Mouse (Mus musculus) stomach, embryonic 15.5 days (tissue): ENCODE results near the gene Gps1. TPM values are rescaled to one million over a fixed set of nuclear protein-coding genes. Genes with fewer than 3 reads are reported as not detected.
"Not testable (repeated sequence)": the region's sequence is repeated elsewhere in the genome, so short reads cannot be mapped to it uniquely, and the experiment has no call there.

ENCODE experiments used
- ATAC-seq: fragments of 200-750 bp; cut with Nextera tagmentation; 2 replicates; pipeline ENCODE4 v1.8.0; 2017; ENCODE audit warnings: low read depth, moderate number of reproducible peaks, moderate TSS enrichment; ENCODE audit not compliant: insufficient read depth, low FRiP score
- H3K27ac ChIP-seq: fragments of 300-500 bp; sonication (generic); 2 replicates; pipeline ENCODE4 v1.5.1; 2015; ENCODE audit warnings: mild to moderate bottlenecking, inconsistent platforms
- H3K27me3 ChIP-seq: fragments of 300-500 bp; sonication (generic); replicated peaks from 2 replicates; pipeline ENCODE4 v1.6.1; 2015; ENCODE audit warnings: inconsistent platforms
- H3K36me3 ChIP-seq: fragments of 300-500 bp; sonication (generic); 2 replicates; pipeline ENCODE4 v1.6.1; 2015; ENCODE audit warnings: inconsistent platforms
- H3K4me1 ChIP-seq: fragments of 300-500 bp; sonication (generic); 2 replicates; pipeline ENCODE4 v1.6.1; 2015; ENCODE audit warnings: inconsistent platforms
- H3K4me2 ChIP-seq: fragments of 300-500 bp; sonication (generic); 2 replicates; pipeline ENCODE4 v1.6.1; 2015; ENCODE audit warnings: mild to moderate bottlenecking, inconsistent platforms
- H3K4me3 ChIP-seq: fragments of 300-500 bp; sonication (generic); replicated peaks from 2 replicates; pipeline ENCODE4 v1.5.1; 2015; ENCODE audit warnings: inconsistent platforms
- H3K9ac ChIP-seq: fragments of 300-500 bp; sonication (generic); 2 replicates; pipeline ENCODE4 v1.6.1; 2015; ENCODE audit warnings: inconsistent platforms
- H3K9me3 ChIP-seq: fragments of 300-500 bp; sonication (generic); 2 replicates; pipeline ENCODE4 v1.6.1; 2016; ENCODE audit warnings: inconsistent platforms
- WGBS: fragments of 180-500 bp; shearing (Covaris S2); methylation state at CpG from one replicate; pipeline ENCODE4 v1.1.7; 2015; 5-methylcytosine and 5-hydroxymethylcytosine counted together
- polyA plus RNA-seq: library from polyadenylated mRNA; unstranded; fragments of >200 nt; fragmentation: Nextera tagmentation; extraction: Ambion mirVana; gene quantifications from 2 replicates; pipeline ENCODE4 v1.2.1, GENCODE M21; 2015

Gene Gps1
- 157 and 172 TPM in 2 replicates for polyA plus RNA-seq

DNA sequence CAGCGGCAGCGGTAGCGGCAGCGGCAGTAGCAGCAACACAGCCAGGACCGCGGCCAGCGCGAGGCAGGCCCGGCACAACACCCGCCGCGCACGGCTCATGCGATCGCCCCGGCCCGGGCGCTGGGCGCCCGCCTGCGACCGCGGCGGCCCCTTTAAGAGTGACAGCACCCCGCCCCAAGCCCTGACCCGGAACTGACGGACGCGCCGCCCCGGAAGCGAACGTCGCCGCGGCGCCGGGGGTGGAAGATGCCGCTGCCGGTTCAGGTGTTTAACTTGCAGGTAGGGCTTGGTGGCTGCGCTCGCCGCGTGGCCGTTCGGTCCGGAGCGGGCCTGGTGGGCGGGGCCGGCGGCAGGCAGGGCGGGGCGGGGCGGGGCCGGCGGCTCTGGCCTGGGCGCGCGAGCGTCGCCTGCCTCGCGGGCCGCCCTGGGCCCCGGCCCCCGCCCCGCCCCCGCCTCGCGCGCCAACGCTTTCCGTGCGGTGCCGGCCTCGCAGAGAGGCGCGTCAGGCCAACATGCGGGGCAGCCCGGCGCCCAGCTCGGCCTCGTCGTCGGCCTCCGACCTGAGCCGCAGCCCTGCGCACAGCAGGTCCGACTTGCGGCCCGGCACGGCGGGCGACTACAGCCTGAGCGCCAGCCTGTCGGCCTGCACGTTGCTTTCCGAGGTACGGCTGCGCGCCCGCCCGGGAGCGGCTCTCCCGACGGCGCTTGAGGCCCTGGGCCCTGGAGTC is at the start of gene Gps1, which contains the start of gene Rfng:
Gps1 (plus strand) TSS at position 209 of the 728 bp plus-strand sequence.
Rfng (minus strand) TSS at position 144 of the 728 bp plus-strand sequence.
- Histone ChIP-seq H3K4me2 (peak within 1 kb of the TSS; percentile 94), H3K36me3 (peaks cover 11% of the 10 kb centered on the region), H3K27ac (peak within 1 kb of the TSS; percentile 78), H3K27me3 (no peaks in the 10 kb centered on the region), H3K4me1 (peaks cover 15% of the 10 kb centered on the region), H3K9ac (peak within 1 kb of the TSS; percentile 64), H3K4me3 (peak within 1 kb of the TSS; percentile 93), H3K9me3 (no peaks in the 10 kb centered on the region)
- peak; percentile 78 for ATAC-seq
- WGBS: under 1% methylated on average over 88 of the region's 107 CpGs

DNA sequence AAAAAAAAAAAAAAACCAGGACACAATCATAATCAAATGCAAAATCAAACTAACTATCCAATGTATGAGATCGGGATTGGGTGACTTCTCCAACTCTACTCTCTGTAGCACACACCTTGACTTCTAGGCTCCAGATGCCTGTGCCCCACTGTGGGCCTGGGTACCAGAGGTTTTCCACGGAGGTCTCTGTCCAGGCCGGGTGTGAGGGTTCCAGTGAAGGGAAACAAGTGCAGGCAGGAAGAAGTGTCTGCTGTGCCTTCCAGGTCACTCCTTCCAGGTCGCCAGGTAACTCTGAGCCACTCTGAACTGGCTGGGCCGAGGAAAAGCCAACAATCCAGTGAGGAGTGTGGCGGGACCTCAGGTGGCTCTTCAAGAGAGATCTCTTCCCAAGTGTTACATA is 47.6 kb upstream of the Gps1 start:
- Histone ChIP-seq H3K27me3 (no peaks in the 10 kb centered on the region), H3K27ac (no peak overlapping the region), H3K4me1 (peaks cover 3% of the 10 kb centered on the region; the same call in 1 of the 2 replicates), H3K36me3 (no peaks in the 10 kb centered on the region), H3K9me3 (no peaks in the 10 kb centered on the region), H3K9ac (no peak overlapping the region), H3K4me3 (no peak overlapping the region), H3K4me2 (no peak overlapping the region)
- no peak for ATAC-seq
- WGBS: 76% methylated on average over 6 of the region's 6 CpGs

DNA sequence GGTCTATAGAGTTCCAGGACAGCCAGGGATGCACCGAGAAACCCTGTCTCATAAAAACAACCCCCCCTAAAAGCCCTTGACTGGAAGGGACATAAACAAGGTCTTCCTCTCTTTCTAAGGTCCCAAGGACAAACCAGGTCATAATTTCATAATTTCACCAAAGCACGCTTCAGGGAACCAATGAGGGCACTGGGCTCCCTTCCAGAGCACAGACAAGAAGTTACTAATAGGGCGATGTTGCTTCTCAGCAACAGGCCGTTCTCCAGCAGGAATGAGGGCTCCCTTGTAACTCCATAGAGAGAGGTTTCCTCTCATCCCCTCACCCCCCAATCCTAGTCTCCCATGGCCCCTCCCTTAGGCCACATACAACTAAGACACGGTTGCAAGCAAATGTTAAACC is 43.1 kb upstream of the Gps1 start:
- no peak for ATAC-seq
- 85% methylated on average over 5 of the region's 5 CpGs for WGBS
- Histone ChIP-seq H3K4me2 (no peak overlapping the region), H3K27ac (no peak overlapping the region), H3K4me1 (no peaks in the 10 kb centered on the region), H3K9ac (no peak overlapping the region), H3K4me3 (no peak overlapping the region), H3K36me3 (no peaks in the 10 kb centered on the region), H3K9me3 (no peaks in the 10 kb centered on the region), H3K27me3 (no peaks in the 10 kb centered on the region)

DNA sequence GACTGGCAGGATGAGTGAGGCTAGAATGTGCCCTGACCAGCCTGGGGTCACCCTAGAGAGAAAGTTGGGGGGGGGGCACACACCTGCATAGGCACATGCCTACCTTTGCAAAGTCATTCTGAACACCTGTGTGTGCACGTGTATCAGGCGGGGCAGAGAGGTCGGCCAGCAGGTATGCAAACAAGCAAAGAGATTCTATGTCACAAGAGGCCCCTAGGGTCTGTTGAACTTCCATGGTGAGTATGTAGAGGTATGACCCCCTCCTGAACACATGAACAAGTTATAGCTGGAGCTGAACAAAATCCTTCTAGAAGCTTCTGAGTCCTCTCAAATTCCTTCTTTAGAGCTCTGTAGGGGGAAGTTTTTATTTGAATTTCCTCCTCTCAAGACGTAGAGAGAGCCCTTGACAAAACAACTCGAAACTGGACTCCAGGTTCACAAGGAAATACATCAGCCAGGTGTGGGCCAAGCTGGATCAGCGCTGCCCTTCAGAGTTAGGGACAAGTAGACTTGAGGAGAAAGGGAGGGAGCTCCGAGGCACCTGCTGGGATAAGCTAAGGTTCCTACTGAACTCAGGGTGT is 39.9 kb upstream of the Gps1 start:
- no peak overlapping the region for H3K4me3 ChIP-seq

DNA sequence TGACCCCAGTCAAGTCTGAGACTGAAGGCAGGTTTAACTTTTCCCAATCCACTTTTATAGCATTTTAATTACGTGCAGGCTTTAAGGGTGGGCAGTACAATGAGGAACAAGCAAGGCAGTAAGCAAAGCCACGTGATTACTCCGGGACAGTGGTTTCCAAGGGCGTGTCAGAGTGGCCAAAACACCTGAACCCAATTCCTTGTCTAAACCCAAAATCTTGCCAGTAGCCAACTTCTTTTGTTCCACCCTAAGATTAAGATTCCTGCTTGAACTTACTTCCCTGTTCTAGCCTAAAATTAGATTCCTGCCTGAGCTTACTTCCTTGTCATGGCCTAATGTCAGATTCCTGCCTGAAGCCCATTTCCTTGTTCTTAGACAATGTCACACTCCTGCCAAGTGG is 36.1 kb upstream of the Gps1 start:
- no peaks in the 10 kb centered on the region for H3K9me3 ChIP-seq
- H3K9ac ChIP-seq: no peak overlapping the region
- H3K4me2 ChIP-seq: no peak overlapping the region
- ATAC-seq: no peak
- no peak overlapping the region for H3K4me3 ChIP-seq
- H3K36me3 ChIP-seq: no peaks in the 10 kb centered on the region
- 0 out of 2 replicates have a peak overlapping the region, but pooled peaks have one; percentile 16 for H3K27ac ChIP-seq
- H3K27me3 ChIP-seq: no peaks in the 10 kb centered on the region
- H3K4me1 ChIP-seq: no peaks in the 10 kb centered on the region
- 61% methylated on average over 4 of the region's 4 CpGs for WGBS

More for the DNA sequence above, 39.9 kb upstream of the Gps1 start:
- Histone ChIP-seq H3K4me1 (no peaks in the 10 kb centered on the region), H3K36me3 (no peaks in the 10 kb centered on the region), H3K27me3 (no peaks in the 10 kb centered on the region), H3K4me2 (no peak overlapping the region), H3K27ac (peak overlapping the region; percentile 26; the same call in 1 of the 2 replicates), H3K9ac (no peak overlapping the region), H3K9me3 (no peaks in the 10 kb centered on the region)
- WGBS: 64% methylated on average over 7 of the region's 7 CpGs
- ATAC-seq: peak; percentile 43; the same call in 1 of the 2 replicates

DNA sequence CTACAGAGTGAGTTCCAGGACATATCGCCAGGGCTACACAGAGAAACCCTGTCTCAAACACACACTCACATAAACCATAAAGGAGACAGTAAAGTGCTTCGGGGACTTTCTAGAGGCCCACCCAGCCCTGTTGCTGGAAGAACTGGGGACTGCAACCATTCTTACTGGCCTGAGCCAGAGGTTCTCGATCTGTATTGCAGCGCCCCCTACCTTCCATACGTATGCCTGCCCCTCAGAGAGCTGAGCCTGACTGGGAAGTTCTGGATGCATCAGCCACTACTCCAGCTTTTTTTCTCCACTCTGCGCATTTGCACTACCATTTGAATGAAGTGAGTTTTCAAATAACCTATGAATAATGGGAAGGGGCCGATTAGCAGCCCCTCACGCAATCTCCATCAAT is 34.6 kb upstream of the Gps1 start:
- H3K4me1 ChIP-seq: no peaks in the 10 kb centered on the region
- no peak overlapping the region for H3K27ac ChIP-seq
- H3K9me3 ChIP-seq: no peaks in the 10 kb centered on the region
- H3K27me3 ChIP-seq: no peaks in the 10 kb centered on the region
- H3K4me2 ChIP-seq: no peak overlapping the region
- H3K4me3 ChIP-seq: no peak overlapping the region
- no peaks in the 10 kb centered on the region for H3K36me3 ChIP-seq
- H3K9ac ChIP-seq: no peak overlapping the region
- 63% methylated on average over 8 of the region's 8 CpGs for WGBS
- ATAC-seq: no peak

DNA sequence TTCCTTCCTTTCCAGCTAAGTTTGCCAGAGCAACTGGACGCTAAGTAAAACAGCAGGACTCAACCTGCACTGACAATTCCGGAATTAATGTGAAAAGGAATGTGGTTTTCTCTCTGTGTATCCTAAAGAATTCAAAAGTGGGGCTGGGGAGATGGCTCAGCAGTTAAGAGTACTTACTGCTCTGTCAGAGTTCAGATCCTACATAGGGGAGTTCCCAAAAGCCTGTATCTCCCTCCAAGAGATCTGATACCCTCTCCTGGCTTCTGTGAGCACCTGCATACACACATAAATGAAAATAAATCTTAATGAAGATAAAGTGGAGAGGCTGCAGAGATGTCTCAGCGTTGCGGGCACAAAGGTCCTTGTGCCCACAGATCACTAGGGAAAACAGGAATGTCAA is 32.5 kb upstream of the Gps1 start:
- H3K27ac ChIP-seq: no peak overlapping the region
- no peak overlapping the region for H3K4me2 ChIP-seq
- H3K9ac ChIP-seq: no peak overlapping the region
- ATAC-seq: no peak
- no peaks in the 10 kb centered on the region for H3K9me3 ChIP-seq
- H3K4me3 ChIP-seq: no peak overlapping the region
- H3K27me3 ChIP-seq: no peaks in the 10 kb centered on the region
- H3K4me1 ChIP-seq: no peaks in the 10 kb centered on the region
- no peaks in the 10 kb centered on the region for H3K36me3 ChIP-seq
- WGBS: 60% methylated on average over 4 of the region's 4 CpGs

DNA sequence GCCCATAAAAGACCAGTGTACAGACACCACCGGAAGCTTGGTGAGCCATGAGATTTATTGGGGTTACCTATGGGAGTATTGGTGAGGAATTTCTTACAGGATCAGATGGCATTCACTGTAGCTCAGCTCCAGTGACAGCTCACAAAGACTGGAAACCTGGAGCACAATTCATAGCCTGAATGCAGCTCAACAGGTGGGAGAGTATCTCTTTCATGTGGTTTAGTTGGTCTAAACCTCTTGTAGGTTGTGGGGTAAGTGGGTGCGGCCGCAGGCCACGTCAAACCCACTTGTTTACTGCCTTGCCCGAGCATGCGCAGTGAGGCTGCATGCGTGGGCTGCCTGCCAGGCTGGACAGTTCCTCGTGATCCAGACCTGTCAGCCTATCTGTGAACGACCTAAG is 23.8 kb upstream of the Gps1 start:
- Histone ChIP-seq H3K36me3 (no peaks in the 10 kb centered on the region), H3K9ac (no peak overlapping the region), H3K27ac (no peak overlapping the region), H3K4me3 (no peak overlapping the region), H3K27me3 (no peaks in the 10 kb centered on the region), H3K4me2 (no peak overlapping the region), H3K9me3 (no peaks in the 10 kb centered on the region), H3K4me1 (no peaks in the 10 kb centered on the region)
- ATAC-seq: no peak
- WGBS: 86% methylated on average over 9 of the region's 9 CpGs

DNA sequence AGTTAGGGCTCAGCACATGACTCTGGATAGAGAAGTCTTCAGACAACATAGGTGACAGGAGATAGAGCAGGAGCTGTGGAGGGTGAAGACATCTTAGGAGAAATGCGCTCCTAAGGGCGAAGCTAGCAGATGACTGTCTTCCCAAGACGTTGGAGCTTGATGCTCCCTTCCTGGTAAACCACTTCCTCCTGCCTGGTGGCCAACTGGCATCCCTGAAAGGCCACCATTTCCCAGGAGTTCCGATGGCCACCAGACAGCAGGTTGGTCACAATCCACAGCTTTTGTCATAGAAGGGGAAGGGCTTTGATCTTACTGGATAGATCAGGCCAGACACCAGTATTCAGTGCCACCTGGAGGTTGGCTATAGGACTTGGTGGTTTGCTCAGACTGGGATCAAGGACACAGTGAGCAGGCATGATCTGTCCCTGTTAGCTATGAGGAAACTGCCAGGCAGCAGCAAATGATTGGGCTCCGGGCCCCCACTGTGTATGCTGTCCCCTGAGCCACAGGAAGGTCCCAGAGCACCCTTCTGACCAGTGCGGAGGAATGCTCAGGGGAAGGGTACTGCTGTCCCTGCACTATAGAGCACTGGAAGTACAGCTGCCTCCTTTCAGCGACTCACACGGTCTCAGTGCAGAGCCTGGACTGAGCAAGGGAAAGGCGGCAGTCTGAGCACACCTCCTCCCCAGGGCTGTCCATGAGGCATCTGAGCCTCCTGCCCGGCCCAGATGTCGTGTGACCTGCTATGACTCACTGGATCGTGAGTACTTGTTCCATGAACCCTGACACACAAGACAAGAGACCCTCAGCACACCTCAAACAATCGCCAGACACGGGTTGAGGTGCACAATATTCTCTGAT is 22.0 kb upstream of the Gps1 start:
- Histone ChIP-seq H3K4me1 (no peaks in the 10 kb centered on the region), H3K27ac (peak overlapping the region; percentile 41), H3K9ac (no peak overlapping the region), H3K27me3 (no peaks in the 10 kb centered on the region), H3K4me3 (no peak overlapping the region), H3K9me3 (no peaks in the 10 kb centered on the region), H3K36me3 (no peaks in the 10 kb centered on the region), H3K4me2 (no peak overlapping the region)
- 60% methylated on average over 14 of the region's 14 CpGs for WGBS
- ATAC-seq: peak; percentile 33; the same call in 1 of the 2 replicates

DNA sequence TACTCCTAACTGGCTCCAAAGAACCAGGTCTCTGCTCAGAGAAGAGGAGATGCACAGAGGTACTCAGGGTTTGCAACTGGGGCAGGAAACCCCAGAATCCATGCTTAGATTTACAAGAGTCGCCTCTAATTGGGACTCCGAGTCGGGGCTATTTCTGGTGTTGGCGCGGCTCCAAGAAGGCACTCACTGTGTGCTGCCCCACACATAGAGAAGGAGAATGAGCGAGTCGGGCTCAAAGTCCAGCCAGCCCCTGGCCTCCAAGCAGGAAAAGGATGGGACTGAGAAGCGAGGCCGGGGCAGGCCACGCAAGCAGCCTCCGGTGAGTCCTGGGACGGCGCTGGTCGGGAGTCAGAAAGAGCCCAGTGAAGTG is 21.4 kb upstream of the Gps1 start, which contains the start of gene Hmga1b:
Hmga1b (plus strand) TSS at position 123 of the 370 bp plus-strand sequence.
- H3K9me3 ChIP-seq, H3K27me3 ChIP-seq, H3K9ac ChIP-seq, H3K4me1 ChIP-seq, H3K4me3 ChIP-seq, H3K36me3 ChIP-seq, H3K4me2 ChIP-seq: not testable (repeated sequence)
- WGBS: 15% methylated on average over 14 of the region's 14 CpGs
- peak within 1 kb of the TSS; percentile 41 for H3K27ac ChIP-seq
- peak; percentile 54; the same call in 1 of the 2 replicates for ATAC-seq

DNA sequence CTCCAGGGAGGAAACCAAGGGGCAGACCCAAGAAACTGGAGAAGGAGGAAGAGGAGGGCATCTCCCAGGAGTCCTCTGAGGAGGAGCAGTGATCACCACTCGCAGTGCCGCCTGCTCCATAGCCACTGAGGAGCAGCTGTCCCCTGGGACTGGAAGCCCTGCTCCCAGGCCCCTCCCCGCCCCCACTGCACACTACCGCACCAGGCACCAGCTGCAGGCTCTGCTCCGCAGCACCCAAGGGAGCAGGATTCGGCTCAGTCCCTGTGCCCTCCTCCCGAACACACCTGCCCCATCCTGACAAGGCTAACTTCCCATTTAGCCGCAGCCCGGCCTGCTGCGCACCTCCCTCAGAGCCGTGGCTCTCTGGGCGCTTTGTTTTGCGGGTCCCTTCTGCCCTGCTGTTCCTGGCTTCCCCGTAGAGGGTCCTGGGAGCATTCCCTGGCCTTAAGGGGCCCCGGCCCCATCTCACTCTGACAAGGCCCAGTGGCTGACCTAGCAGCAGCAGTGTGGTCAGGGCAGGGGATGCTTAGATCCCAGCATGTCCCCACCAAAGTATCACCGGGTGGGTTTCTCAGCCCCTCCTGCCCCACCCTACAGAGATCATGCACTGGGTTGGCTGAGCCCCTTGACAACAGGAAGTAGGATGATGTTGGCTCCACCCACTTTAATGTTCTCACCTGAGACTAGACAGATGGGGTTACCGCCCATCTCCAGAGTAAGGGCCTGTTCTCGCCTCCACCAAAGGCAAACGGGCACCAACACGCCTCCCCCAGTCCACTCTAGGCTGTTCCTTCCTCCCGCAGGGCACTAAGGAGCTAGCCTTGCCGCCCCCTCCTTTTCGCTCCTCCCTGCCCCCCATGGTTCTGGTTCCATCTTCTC is 20.7 kb upstream of the Gps1 start:
- H3K4me1 ChIP-seq, H3K9me3 ChIP-seq, H3K27ac ChIP-seq, H3K9ac ChIP-seq, H3K27me3 ChIP-seq, H3K4me3 ChIP-seq, H3K36me3 ChIP-seq, H3K4me2 ChIP-seq: not testable (repeated sequence)
- ATAC-seq: peak; percentile 43; the same call in 1 of the 2 replicates
- WGBS: 0% methylated on average over 3 of the region's 23 CpGs
